Mouse (Mus musculus) kidney, embryonic 14.5 days (tissue): ENCODE data around the gene Prop1. TPM values are rescaled to one million over a fixed set of nuclear protein-coding genes. Genes with fewer than 3 reads are reported as not detected.

Experiments used
- ATAC-seq: fragments of 200-750 bp; cut with Nextera tagmentation; 2 replicates; pipeline ENCODE4 v1.8.0; 2017; ENCODE audit warnings: moderate number of reproducible peaks, mild to moderate bottlenecking, moderate TSS enrichment, moderate library complexity; ENCODE audit not compliant: low FRiP score, low TSS enrichment
- H3K27ac ChIP-seq: fragments of 300-500 bp; sonication (generic); 2 replicates; pipeline ENCODE4 v1.5.1; 2014; ENCODE audit warnings: low read depth, mild to moderate bottlenecking, low read length, moderate library complexity, mixed read lengths
- H3K27me3 ChIP-seq: fragments of 300-500 bp; sonication (generic); 2 replicates; pipeline ENCODE4 v1.6.1; 2014; ENCODE audit warnings: mild to moderate bottlenecking, low read length; ENCODE audit not compliant: control insufficient read depth, insufficient read depth
- H3K36me3 ChIP-seq: fragments of 300-500 bp; sonication (generic); 2 replicates; pipeline ENCODE4 v1.6.1; 2014; ENCODE audit warnings: low read length, mixed read lengths; ENCODE audit not compliant: control insufficient read depth, insufficient read depth
- H3K4me1 ChIP-seq: fragments of 300-500 bp; sonication (generic); 2 replicates; pipeline ENCODE4 v1.6.1; 2014; ENCODE audit warnings: low read length, mixed read lengths; ENCODE audit not compliant: control insufficient read depth, insufficient read depth
- H3K4me2 ChIP-seq: fragments of 300-500 bp; sonication (generic); replicated peaks from 2 replicates; pipeline ENCODE4 v1.6.1; 2014; ENCODE audit warnings: low read depth, mild to moderate bottlenecking, low read length
- H3K4me3 ChIP-seq: fragments of 300-500 bp; sonication (generic); 2 replicates; pipeline ENCODE4 v1.5.1; 2014; ENCODE audit warnings: mild to moderate bottlenecking, low read length
- H3K9ac ChIP-seq: fragments of 300-500 bp; sonication (generic); 2 replicates; pipeline ENCODE4 v1.6.1; 2014; ENCODE audit warnings: low read depth, mild to moderate bottlenecking, low read length, moderate library complexity
- H3K9me3 ChIP-seq: fragments of 300-500 bp; sonication (generic); 2 replicates; pipeline ENCODE4 v1.6.1; 2016; ENCODE audit warnings: low read length; ENCODE audit not compliant: control insufficient read depth
- WGBS: fragments of 180-500 bp; shearing (Covaris S2); extraction: QIAGEN DNeasy Blood & Tissue Kit; methylation state at CpG from one replicate; pipeline ENCODE4 v1.1.7; 2014; 5-methylcytosine and 5-hydroxymethylcytosine counted together
- polyA plus RNA-seq: library from polyadenylated mRNA; unstranded; fragments of >200 nt; fragmentation: Nextera tagmentation; extraction: Ambion mirVana; gene quantifications from 2 replicates; pipeline ENCODE4 v1.2.1, GENCODE M21; 2014

Prop1 gene
- polyA plus RNA-seq, 1 experiment from 2014 or later, result not detected

DNA sequence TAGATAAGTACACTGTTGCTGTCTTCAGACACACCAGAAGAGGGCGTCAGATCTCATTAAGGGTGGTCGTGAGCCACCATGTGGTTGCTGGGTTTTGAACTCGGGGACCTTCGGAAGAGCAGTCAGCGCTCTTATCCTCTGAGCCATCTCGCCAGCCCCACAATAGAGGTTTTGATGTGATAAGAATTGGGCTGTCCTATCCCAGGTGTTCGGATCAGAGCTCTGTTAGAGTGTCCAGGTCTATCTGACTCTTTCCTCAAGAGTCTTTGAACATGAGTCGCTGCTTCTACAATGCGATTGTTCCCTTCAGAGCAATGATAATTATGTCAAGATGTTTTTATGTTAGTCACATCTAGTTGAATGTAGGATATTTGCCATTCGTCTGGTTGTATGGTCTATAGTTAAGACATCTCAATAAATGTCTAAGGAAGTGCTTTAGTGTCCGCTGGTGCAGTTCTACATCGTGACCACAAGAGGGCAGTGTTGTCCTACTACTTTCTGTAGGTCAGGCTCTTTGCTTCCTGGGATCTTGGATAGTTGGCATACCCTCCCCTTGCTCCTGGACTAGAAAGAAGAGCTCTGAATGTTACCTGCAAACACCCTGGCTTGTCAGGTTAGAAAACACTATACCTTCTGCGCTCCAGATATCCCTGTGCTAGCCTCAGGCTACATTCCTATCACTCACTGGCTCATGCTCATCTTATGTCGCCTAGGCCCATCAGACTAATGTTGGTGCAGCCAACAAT is 13.8 kb downstream of the Prop1 start:
- Histone ChIP-seq H3K9me3 (no peaks in the 10 kb centered on the region), H3K4me3 (no peak overlapping the region), H3K27ac (no peak overlapping the region), H3K9ac (no peak overlapping the region), H3K27me3 (no peaks in the 10 kb centered on the region), H3K4me2 (no peak overlapping the region), H3K36me3 (no peaks in the 10 kb centered on the region), H3K4me1 (0 out of 2 replicates have a peak, but pooled peaks cover 3% of the 10 kb centered on the region)
- 34% methylated on average over 14 of the region's 14 CpGs for WGBS
- ATAC-seq, result peak; percentile 49; the same call in 1 of the 2 replicates

DNA sequence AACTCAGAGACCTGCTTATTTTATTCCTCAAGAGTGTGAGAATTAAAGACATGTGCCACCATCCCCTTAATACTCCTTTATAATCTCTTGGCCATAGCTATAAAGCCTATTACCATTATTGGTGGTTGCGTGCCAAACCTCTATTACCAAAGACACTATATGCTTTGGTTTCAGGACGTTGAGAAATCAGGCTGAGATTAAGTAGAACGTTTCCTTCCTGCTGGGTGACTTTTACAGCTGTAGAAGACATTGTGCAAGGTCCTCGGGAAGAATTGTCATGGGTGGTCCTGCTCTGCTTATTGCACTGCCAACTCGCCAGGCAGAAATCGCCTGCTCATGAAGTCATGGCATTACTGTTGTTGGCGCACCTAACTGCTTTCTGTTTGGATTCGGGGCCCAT is 15.1 kb downstream of the Prop1 start:
- 79% methylated on average over 8 of the region's 8 CpGs for WGBS

DNA sequence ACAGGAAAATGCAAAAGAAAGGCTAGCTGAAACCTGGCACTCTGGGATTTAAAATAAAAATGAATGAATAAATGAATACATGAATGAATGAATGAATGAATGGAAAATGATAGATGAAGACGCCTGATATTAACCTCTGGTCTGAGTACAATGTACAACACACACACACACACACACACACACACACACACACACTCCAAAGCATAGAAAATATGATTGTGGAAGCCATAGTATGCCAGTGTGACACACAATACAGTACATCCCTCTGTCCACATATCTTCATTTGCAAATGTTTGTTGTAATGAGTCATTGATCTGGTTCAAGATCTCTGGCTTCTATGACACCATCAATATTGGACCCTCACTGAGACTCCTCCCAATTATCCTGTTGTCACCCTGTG is 21.5 kb downstream of the Prop1 start:
- Histone ChIP-seq H3K9ac (no peak overlapping the region), H3K27me3 (no peaks in the 10 kb centered on the region), H3K27ac (no peak overlapping the region), H3K9me3 (no peaks in the 10 kb centered on the region), H3K4me3 (peak overlapping the region; percentile 63; the same call in 1 of the 2 replicates), H3K4me2 (peak overlapping the region; percentile 96; the same call in 1 of the 2 replicates), H3K4me1 (no peaks in the 10 kb centered on the region), H3K36me3 (no peaks in the 10 kb centered on the region)
- ATAC-seq, result no peak
- WGBS, result 92% methylated on average over 1 of the region's 1 CpGs

More for the DNA sequence above, 15.1 kb downstream of the Prop1 start:
- Histone ChIP-seq H3K4me2 (no peak overlapping the region), H3K9ac (no peak overlapping the region), H3K36me3 (no peaks in the 10 kb centered on the region), H3K27me3 (no peaks in the 10 kb centered on the region), H3K4me3 (no peak overlapping the region), H3K9me3 (no peaks in the 10 kb centered on the region), H3K4me1 (0 out of 2 replicates have a peak, but pooled peaks cover 3% of the 10 kb centered on the region), H3K27ac (no peak overlapping the region)
- no peak for ATAC-seq

DNA sequence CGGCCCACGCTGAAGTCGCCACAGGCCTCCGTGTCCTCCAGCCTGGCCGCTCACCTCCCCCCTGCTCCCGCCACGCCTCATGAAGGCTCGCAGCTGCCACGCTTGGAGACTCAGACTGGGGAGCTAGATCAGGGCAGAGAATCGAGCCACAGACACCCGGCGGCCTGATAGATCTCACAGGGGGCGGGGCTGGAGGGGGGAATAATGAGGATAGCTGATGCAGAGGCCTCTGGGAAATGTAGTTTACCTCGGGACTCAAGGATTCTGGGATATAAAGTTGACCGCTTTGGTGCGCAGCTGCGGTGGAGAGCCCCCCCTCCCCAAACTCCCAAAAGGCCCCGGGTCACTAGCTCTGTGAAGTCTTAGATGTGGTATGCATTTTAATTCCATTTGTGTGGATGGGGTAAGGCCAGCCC is 22.1 kb downstream of the Prop1 start, which contains the start of gene Zfp354b:
TSS of gene Zfp354b (minus strand) at position 183 of the 416 bp plus-strand sequence.
- H3K27me3 ChIP-seq, result no peaks in the 10 kb centered on the region
- peak; percentile 95 for ATAC-seq
- peak within 1 kb of the TSS; percentile 65 for H3K9ac ChIP-seq
- peak within 1 kb of the TSS; percentile 63 for H3K4me3 ChIP-seq
- no peaks in the 10 kb centered on the region for H3K9me3 ChIP-seq
- H3K27ac ChIP-seq, result no peak within 1 kb of the TSS
- no peaks in the 10 kb centered on the region for H3K4me1 ChIP-seq
- H3K36me3 ChIP-seq, result no peaks in the 10 kb centered on the region
- H3K4me2 ChIP-seq, result peak within 1 kb of the TSS; percentile 96
- 2% methylated on average over 18 of the region's 18 CpGs for WGBS

DNA sequence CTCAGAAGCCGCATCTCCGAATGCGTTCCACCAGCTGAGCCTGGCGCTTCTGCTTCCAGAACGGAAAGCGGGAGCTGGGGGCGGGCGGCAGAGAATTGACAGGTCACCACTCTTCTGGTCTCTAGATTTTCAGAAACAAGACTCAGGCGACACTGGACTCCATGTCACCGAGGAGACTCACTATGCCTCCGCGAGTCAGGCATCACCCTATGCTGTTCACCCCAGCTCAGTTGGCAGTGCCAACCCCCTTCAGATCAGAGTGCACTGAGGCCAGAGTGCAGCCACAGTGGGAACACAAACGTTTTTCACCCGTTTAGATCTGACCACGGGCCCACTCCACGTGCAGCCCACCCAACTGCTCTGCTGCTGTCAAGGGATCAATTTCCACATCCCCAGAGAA is 22.5 kb downstream of the Prop1 start:
- ATAC-seq, result peak; percentile 63
- peak overlapping the region; percentile 96 for H3K4me2 ChIP-seq
- H3K9me3 ChIP-seq, result no peaks in the 10 kb centered on the region
- H3K27me3 ChIP-seq, result no peaks in the 10 kb centered on the region
- peak overlapping the region; percentile 63 for H3K4me3 ChIP-seq
- no peaks in the 10 kb centered on the region for H3K4me1 ChIP-seq
- H3K27ac ChIP-seq, result no peak overlapping the region
- peak overlapping the region; percentile 65 for H3K9ac ChIP-seq
- 1% methylated on average over 16 of the region's 16 CpGs for WGBS
- no peaks in the 10 kb centered on the region for H3K36me3 ChIP-seq

DNA sequence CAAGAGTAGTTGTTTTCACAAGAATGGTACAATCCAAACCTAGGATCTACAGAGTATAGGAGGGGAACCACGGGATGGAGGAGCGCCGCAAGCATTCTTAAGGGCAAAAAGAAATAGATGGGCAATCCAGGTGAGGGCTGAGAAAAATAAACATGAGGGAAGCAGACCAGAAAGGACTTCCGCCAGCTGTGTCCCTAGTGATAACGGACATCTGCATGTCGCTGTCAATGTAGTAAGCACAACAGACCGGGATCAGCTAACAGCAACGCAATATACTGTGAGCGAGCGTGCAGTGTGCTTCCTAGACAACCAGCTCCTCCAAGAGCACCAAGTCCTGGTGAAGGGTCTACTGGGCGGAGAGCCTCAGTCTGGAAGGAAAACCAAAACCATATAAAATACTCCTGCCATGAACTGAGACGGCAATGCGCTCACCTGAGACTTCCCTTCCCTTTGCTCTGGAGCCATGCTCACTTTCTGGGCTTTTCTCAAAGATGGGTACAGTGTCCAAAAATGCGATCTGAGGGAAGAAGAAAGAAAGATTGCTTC is 23.0 kb downstream of the Prop1 start:
- Histone ChIP-seq H3K4me3 (peak overlapping the region; percentile 63), H3K4me1 (no peaks in the 10 kb centered on the region), H3K36me3 (no peaks in the 10 kb centered on the region), H3K27ac (no peak overlapping the region), H3K9ac (peak overlapping the region; percentile 65; the same call in 1 of the 2 replicates), H3K4me2 (peak overlapping the region; percentile 96), H3K27me3 (no peaks in the 10 kb centered on the region), H3K9me3 (no peaks in the 10 kb centered on the region)
- ATAC-seq, result no peak
- 18% methylated on average over 14 of the region's 14 CpGs for WGBS

DNA sequence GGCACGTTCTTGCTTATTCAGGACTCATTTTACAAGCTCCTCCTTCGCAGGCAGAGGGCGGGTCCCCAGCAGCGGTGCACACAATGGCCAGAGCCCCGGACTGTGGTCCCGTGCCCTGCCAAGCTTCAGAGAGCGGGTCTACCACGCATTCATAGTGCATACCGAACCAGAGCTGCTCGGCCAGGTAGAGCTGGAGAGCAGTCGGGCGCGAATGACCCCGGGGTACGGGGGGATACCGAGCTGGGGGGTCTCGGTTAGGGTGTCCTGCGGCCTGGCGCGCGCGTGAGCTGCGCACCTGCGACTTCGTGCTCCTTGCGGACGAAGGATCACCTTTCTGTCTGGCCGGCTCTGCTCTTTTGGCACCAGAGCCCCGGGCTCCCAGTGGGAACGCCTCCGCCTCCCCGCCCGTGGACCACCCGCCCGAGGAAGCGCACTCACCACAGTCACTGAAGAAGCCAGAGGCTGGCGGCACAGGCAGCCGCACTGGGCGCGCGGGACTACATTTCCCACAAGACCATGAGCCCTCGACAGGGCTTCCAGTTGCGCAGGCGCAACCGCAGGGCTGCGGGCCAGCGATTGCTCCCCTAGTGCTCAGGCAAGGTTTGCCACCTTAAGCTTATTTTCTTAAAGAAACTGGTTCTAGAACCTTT is 37.8 kb downstream of the Prop1 start, which contains the start of gene Zfp2:
TSS of gene Zfp2 (minus strand) at position 495 of the 650 bp plus-strand sequence.
- Histone ChIP-seq H3K9me3 (0 out of 2 replicates have a peak, but pooled peaks cover 2% of the 10 kb centered on the region), H3K4me3 (peak within 1 kb of the TSS; percentile 86), H3K9ac (peak within 1 kb of the TSS; percentile 78), H3K4me2 (peak within 1 kb of the TSS; percentile 40), H3K4me1 (no peaks in the 10 kb centered on the region), H3K36me3 (peaks cover 14% of the 10 kb centered on the region), H3K27me3 (no peaks in the 10 kb centered on the region), H3K27ac (peak within 1 kb of the TSS; percentile 79; the same call in 1 of the 2 replicates)
- under 1% methylated on average over 42 of the region's 47 CpGs for WGBS
- peak; percentile 96 for ATAC-seq

DNA sequence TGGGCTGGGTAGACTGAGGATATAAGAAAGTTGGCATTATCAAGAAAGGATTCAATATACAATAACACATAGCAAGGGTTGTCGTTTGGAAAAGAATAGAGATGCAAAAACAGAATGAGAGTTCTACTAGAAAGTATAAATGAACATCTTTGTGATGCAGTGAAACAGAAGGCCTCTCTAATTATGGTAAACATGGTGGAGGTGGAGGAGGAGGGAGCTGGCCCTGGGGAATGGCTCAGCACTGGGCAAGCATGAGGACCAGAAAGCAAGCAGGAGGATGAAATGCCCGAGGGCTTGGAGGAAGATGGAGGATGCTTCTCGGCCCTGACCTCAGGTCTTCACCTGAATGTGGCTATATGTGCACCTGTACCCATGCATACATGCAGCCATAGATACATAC is 39.1 kb downstream of the Prop1 start:
- no peaks in the 10 kb centered on the region for H3K4me1 ChIP-seq
- WGBS, result 90% methylated on average over 3 of the region's 3 CpGs

More for the DNA sequence above, 39.1 kb downstream of the Prop1 start:
- H3K27me3 ChIP-seq, result no peaks in the 10 kb centered on the region
- H3K4me3 ChIP-seq, result no peak overlapping the region
- H3K4me2 ChIP-seq, result no peak overlapping the region
- no peak for ATAC-seq
- H3K9ac ChIP-seq, result no peak overlapping the region
- H3K27ac ChIP-seq, result no peak overlapping the region
- 0 out of 2 replicates have a peak, but pooled peaks cover 2% of the 10 kb centered on the region for H3K9me3 ChIP-seq
- H3K36me3 ChIP-seq, result peaks cover 26% of the 10 kb centered on the region
